Comparison of ENCODE assay signal across 18 mouse cellular contexts in the genomic region with DNA sequence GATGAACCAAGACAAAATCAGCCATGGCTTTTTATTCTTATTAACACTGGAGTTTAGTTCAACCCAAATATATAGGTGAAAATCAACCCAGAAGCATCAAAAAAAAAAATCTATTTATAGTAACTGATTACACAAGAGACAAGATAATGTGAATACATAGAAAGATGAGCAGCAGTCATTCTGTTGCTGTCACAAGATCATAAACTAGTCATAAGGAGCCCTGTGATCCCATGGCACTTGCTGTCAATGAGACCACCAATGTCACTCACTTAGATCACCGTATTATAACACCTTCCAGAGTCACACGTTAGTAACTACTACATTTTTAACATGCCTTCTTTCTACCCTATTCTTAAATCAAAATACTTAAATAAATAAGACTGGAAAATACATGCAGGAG.
"Had no signal": no experiment of that assay in that cellular context is flagged by ENCODE, and none has a peak within 500 bp of the region (broad histone marks: within the 10 kb centered on the region; RNA-seq: fewer than 3 reads in every experiment).

No protein-coding gene starts in this region.

- H3K4me2 ChIP-seq: heart, embryonic 12.5 days; hindbrain, embryonic 12.5 days; hindbrain, embryonic 14.5 days; intestine, embryonic 15.5 days; limb, embryonic 13.5 days; limb, embryonic 15.5 days had no signal

- H3K36me3 ChIP-seq: heart, embryonic 10.5 days; heart, embryonic 12.5 days; hindbrain, embryonic 12.5 days; intestine, embryonic 15.5 days; limb, embryonic 13.5 days; limb, embryonic 15.5 days had no signal

- H3K9me3 ChIP-seq: heart, embryonic 10.5 days; heart, embryonic 12.5 days; hindbrain, embryonic 10.5 days; hindbrain, embryonic 12.5 days; intestine, embryonic 15.5 days; limb, embryonic 13.5 days; limb, embryonic 15.5 days had no signal

- H3K27me3 ChIP-seq: heart, embryonic 12.5 days; hindbrain, embryonic 12.5 days; intestine, embryonic 15.5 days; limb, embryonic 13.5 days; limb, embryonic 15.5 days had no signal

- H3K27ac ChIP-seq: gastrocnemius, adult 2 months; heart, embryonic 10.5 days; hindbrain, embryonic 10.5 days; hindbrain, embryonic 12.5 days; intestine, embryonic 15.5 days; limb, embryonic 13.5 days; limb, embryonic 15.5 days had no signal

- ATAC-seq: inflammation-experienced regulatory T-cells, adult 6 months; intestine, embryonic 15.5 days; intestine, postnatal 0 days had no signal

- H3K4me3 ChIP-seq: gastrocnemius, adult 2 months; heart, embryonic 10.5 days; heart, embryonic 12.5 days; hindbrain, embryonic 10.5 days; hindbrain, embryonic 12.5 days; intestine, embryonic 15.5 days; limb, embryonic 13.5 days; limb, embryonic 15.5 days had no signal

- DNase-seq: gastrocnemius, adult 2 months; gastrocnemius, postnatal 10 days; gastrocnemius, postnatal 25 days; kidney, adult 18-20 months; kidney, adult 8-10 months; kidney, postnatal 14 days; layer of hippocampus, adult 9-11 months; layer of hippocampus, postnatal 36 days had no signal

- H3K4me1 ChIP-seq: heart, embryonic 10.5 days; hindbrain, embryonic 10.5 days; intestine, embryonic 15.5 days; limb, embryonic 13.5 days; limb, embryonic 15.5 days had no signal

- H3K9ac ChIP-seq: heart, embryonic 12.5 days; hindbrain, embryonic 12.5 days; hindbrain, embryonic 14.5 days; intestine, embryonic 15.5 days; limb, embryonic 13.5 days; limb, embryonic 15.5 days had no signal
